Mouse (Mus musculus): ENCODE data around the gene Mettl7a2. TPM values are rescaled to one million over a fixed set of nuclear protein-coding genes. Genes with fewer than 3 reads are reported as not detected.
"Not testable (repeated sequence)": the region's sequence is repeated elsewhere in the genome, so short reads cannot be mapped to it uniquely, and the experiment has no call there.

The Mettl7a2 gene
- polyA plus RNA-seq, 1 experiment from 2014 or later = not detected

GRCm38 (mm10) chr15:100319884-100320283 lies 33.1 kb upstream of the Mettl7a2 start:
- peak overlapping the region; percentile 60 for H3K27ac ChIP-seq (ENCODE audit: low read length)
- no peaks in the 10 kb centered on the region for H3K9me3 ChIP-seq (replicated peaks; ENCODE audit: control insufficient read depth, low read length)
- no peaks in the 10 kb centered on the region for H3K27me3 ChIP-seq (ENCODE audit: control insufficient read depth, insufficient read depth, low read depth, low read length)
- WGBS (ENCODE audit: insufficient replicate concordance) = 50% methylated on average over 1 of the region's 1 CpGs
- H3K4me1 ChIP-seq (ENCODE audit: control insufficient read depth, low read depth, low read length) = peaks cover 4% of the 10 kb centered on the region
- H3K36me3 ChIP-seq (ENCODE audit: control insufficient read depth, insufficient read depth) = no peaks in the 10 kb centered on the region
- no peak overlapping the region for H3K9ac ChIP-seq (ENCODE audit: low read depth, low read length)
- no peak for ATAC-seq (ENCODE audit: low read depth)
- H3K4me3 ChIP-seq (ENCODE audit: low read depth, low read length) = no peak overlapping the region
- no peak overlapping the region for H3K4me2 ChIP-seq (ENCODE audit: low read depth, low read length)

GRCm38 (mm10) chr15:100320295-100320905 lies 32.6 kb upstream of the Mettl7a2 start:
- H3K9ac ChIP-seq (ENCODE audit: low read depth, low read length) = no peak overlapping the region
- H3K27me3 ChIP-seq (ENCODE audit: control insufficient read depth, insufficient read depth, low read depth, low read length) = no peaks in the 10 kb centered on the region
- 52% methylated on average over 9 of the region's 9 CpGs for WGBS (ENCODE audit: insufficient replicate concordance)
- no peaks in the 10 kb centered on the region for H3K9me3 ChIP-seq (replicated peaks; ENCODE audit: control insufficient read depth, low read length)
- peak overlapping the region; percentile 60 for H3K27ac ChIP-seq (ENCODE audit: low read length)
- peaks cover 4% of the 10 kb centered on the region for H3K4me1 ChIP-seq (ENCODE audit: control insufficient read depth, low read depth, low read length)
- ATAC-seq (ENCODE audit: low read depth) = no peak; the same call in 1 of the 2 replicates
- no peak overlapping the region for H3K4me3 ChIP-seq (ENCODE audit: low read depth, low read length)
- H3K4me2 ChIP-seq (ENCODE audit: low read depth, low read length) = no peak overlapping the region
- H3K36me3 ChIP-seq (ENCODE audit: control insufficient read depth, insufficient read depth) = no peaks in the 10 kb centered on the region

GRCm38 (mm10) chr15:100321134-100321533 lies 31.9 kb upstream of the Mettl7a2 start:
- H3K27me3 ChIP-seq (ENCODE audit: control insufficient read depth, insufficient read depth, low read depth, low read length) = no peaks in the 10 kb centered on the region
- H3K36me3 ChIP-seq (ENCODE audit: control insufficient read depth, insufficient read depth) = no peaks in the 10 kb centered on the region
- no peak for ATAC-seq (ENCODE audit: low read depth)
- H3K4me1 ChIP-seq (ENCODE audit: control insufficient read depth, low read depth, low read length) = peaks cover 4% of the 10 kb centered on the region
- no peak overlapping the region for H3K4me3 ChIP-seq (ENCODE audit: low read depth, low read length)
- no peak overlapping the region for H3K4me2 ChIP-seq (ENCODE audit: low read depth, low read length)
- H3K27ac ChIP-seq (ENCODE audit: low read length) = 0 out of 2 replicates have a peak overlapping the region, but pooled peaks have one; percentile 2
- WGBS (ENCODE audit: insufficient replicate concordance) = 58% methylated on average over 5 of the region's 5 CpGs
- no peaks in the 10 kb centered on the region for H3K9me3 ChIP-seq (replicated peaks; ENCODE audit: control insufficient read depth, low read length)
- H3K9ac ChIP-seq (ENCODE audit: low read depth, low read length) = no peak overlapping the region

- Histone ChIP-seq H3K4me3 (ENCODE audit: low read depth, low read length) (no peak overlapping the region), H3K9me3 (replicated peaks; ENCODE audit: control insufficient read depth, low read length) (no peaks in the 10 kb centered on the region), H3K27me3 (ENCODE audit: control insufficient read depth, insufficient read depth, low read depth, low read length) (no peaks in the 10 kb centered on the region), H3K27ac (ENCODE audit: low read length) (no peak overlapping the region), H3K4me2 (ENCODE audit: low read depth, low read length) (no peak overlapping the region), H3K36me3 (ENCODE audit: control insufficient read depth, insufficient read depth) (no peaks in the 10 kb centered on the region), H3K4me1 (ENCODE audit: control insufficient read depth, low read depth, low read length) (peaks cover 4% of the 10 kb centered on the region), H3K9ac (ENCODE audit: low read depth, low read length) (no peak overlapping the region)
- peak; percentile 36; the same call in 1 of the 2 replicates for ATAC-seq (ENCODE audit: low read depth)
- 52% methylated on average over 12 of the region's 12 CpGs for WGBS (ENCODE audit: insufficient replicate concordance)
Observed at GRCm38 (mm10) chr15:100324021-100324591, 28.9 kb upstream of the Mettl7a2 start.

- no peak overlapping the region for H3K4me2 ChIP-seq (ENCODE audit: low read depth, low read length)
- no peaks in the 10 kb centered on the region for H3K27me3 ChIP-seq (ENCODE audit: control insufficient read depth, insufficient read depth, low read depth, low read length)
- WGBS (ENCODE audit: insufficient replicate concordance) = 66% methylated on average over 3 of the region's 3 CpGs
- ATAC-seq (ENCODE audit: low read depth) = no peak
- no peak overlapping the region for H3K27ac ChIP-seq (ENCODE audit: low read length)
- no peaks in the 10 kb centered on the region for H3K36me3 ChIP-seq (ENCODE audit: control insufficient read depth, insufficient read depth)
- no peaks in the 10 kb centered on the region for H3K9me3 ChIP-seq (replicated peaks; ENCODE audit: control insufficient read depth, low read length)
- H3K4me1 ChIP-seq (ENCODE audit: control insufficient read depth, low read depth, low read length) = peaks cover 1% of the 10 kb centered on the region
- H3K9ac ChIP-seq (ENCODE audit: low read depth, low read length) = no peak overlapping the region
- no peak overlapping the region for H3K4me3 ChIP-seq (ENCODE audit: low read depth, low read length)
Observed at GRCm38 (mm10) chr15:100325235-100325634, 27.8 kb upstream of the Mettl7a2 start.

GRCm38 (mm10) chr15:100328089-100328488 lies 24.9 kb upstream of the Mettl7a2 start:
- H3K9me3 ChIP-seq (replicated peaks; ENCODE audit: control insufficient read depth, low read length); H3K4me2 ChIP-seq (ENCODE audit: low read depth, low read length); H3K4me1 ChIP-seq (ENCODE audit: control insufficient read depth, low read depth, low read length); H3K27me3 ChIP-seq (ENCODE audit: control insufficient read depth, insufficient read depth, low read depth, low read length); H3K4me3 ChIP-seq (ENCODE audit: low read depth, low read length); H3K27ac ChIP-seq (ENCODE audit: low read length); ATAC-seq (ENCODE audit: low read depth); H3K9ac ChIP-seq (ENCODE audit: low read depth, low read length); H3K36me3 ChIP-seq (ENCODE audit: control insufficient read depth, insufficient read depth): not testable (repeated sequence)
- 60% methylated on average over 3 of the region's 4 CpGs for WGBS (ENCODE audit: insufficient replicate concordance)

GRCm38 (mm10) chr15:100329336-100329735 lies 23.7 kb upstream of the Mettl7a2 start:
- H3K9ac ChIP-seq (ENCODE audit: low read depth, low read length); H3K4me2 ChIP-seq (ENCODE audit: low read depth, low read length); ATAC-seq (ENCODE audit: low read depth); H3K27me3 ChIP-seq (ENCODE audit: control insufficient read depth, insufficient read depth, low read depth, low read length); H3K4me1 ChIP-seq (ENCODE audit: control insufficient read depth, low read depth, low read length); H3K9me3 ChIP-seq (replicated peaks; ENCODE audit: control insufficient read depth, low read length); H3K27ac ChIP-seq (ENCODE audit: low read length); H3K36me3 ChIP-seq (ENCODE audit: control insufficient read depth, insufficient read depth); H3K4me3 ChIP-seq (ENCODE audit: low read depth, low read length): not testable (repeated sequence)
- WGBS (ENCODE audit: insufficient replicate concordance) = 84% methylated on average over 10 of the region's 10 CpGs

- no peak overlapping the region for H3K4me3 ChIP-seq (ENCODE audit: low read depth, low read length)
Observed at GRCm38 (mm10) chr15:100330739-100331138, 22.3 kb upstream of the Mettl7a2 start.

GRCm38 (mm10) chr15:100332077-100332961 lies 20.7 kb upstream of the Mettl7a2 start:
- not testable (repeated sequence) for H3K9ac ChIP-seq (ENCODE audit: low read depth, low read length); H3K9me3 ChIP-seq (replicated peaks; ENCODE audit: control insufficient read depth, low read length); H3K4me2 ChIP-seq (ENCODE audit: low read depth, low read length); H3K36me3 ChIP-seq (ENCODE audit: control insufficient read depth, insufficient read depth); H3K27ac ChIP-seq (ENCODE audit: low read length); H3K27me3 ChIP-seq (ENCODE audit: control insufficient read depth, insufficient read depth, low read depth, low read length); H3K4me1 ChIP-seq (ENCODE audit: control insufficient read depth, low read depth, low read length); H3K4me3 ChIP-seq (ENCODE audit: low read depth, low read length); ATAC-seq (ENCODE audit: low read depth)
- WGBS (ENCODE audit: insufficient replicate concordance) = 20% methylated on average over 2 of the region's 10 CpGs

More at GRCm38 (mm10) chr15:100330739-100331138, 22.3 kb upstream of the Mettl7a2 start:
- H3K9me3 ChIP-seq (replicated peaks; ENCODE audit: control insufficient read depth, low read length) = no peaks in the 10 kb centered on the region
- no peaks in the 10 kb centered on the region for H3K27me3 ChIP-seq (ENCODE audit: control insufficient read depth, insufficient read depth, low read depth, low read length)
- no peak overlapping the region for H3K4me2 ChIP-seq (ENCODE audit: low read depth, low read length)
- H3K9ac ChIP-seq (ENCODE audit: low read depth, low read length) = no peak overlapping the region
- WGBS (ENCODE audit: insufficient replicate concordance) = 71% methylated on average over 7 of the region's 7 CpGs
- H3K4me1 ChIP-seq (ENCODE audit: control insufficient read depth, low read depth, low read length) = no peaks in the 10 kb centered on the region
- ATAC-seq (ENCODE audit: low read depth) = no peak
- H3K27ac ChIP-seq (ENCODE audit: low read length) = no peak overlapping the region
- H3K36me3 ChIP-seq (ENCODE audit: control insufficient read depth, insufficient read depth) = no peaks in the 10 kb centered on the region

Data from liver, embryonic 16.5 days (tissue).